8 mouse cellular contexts compared by ENCODE assay signal in the genomic region with DNA sequence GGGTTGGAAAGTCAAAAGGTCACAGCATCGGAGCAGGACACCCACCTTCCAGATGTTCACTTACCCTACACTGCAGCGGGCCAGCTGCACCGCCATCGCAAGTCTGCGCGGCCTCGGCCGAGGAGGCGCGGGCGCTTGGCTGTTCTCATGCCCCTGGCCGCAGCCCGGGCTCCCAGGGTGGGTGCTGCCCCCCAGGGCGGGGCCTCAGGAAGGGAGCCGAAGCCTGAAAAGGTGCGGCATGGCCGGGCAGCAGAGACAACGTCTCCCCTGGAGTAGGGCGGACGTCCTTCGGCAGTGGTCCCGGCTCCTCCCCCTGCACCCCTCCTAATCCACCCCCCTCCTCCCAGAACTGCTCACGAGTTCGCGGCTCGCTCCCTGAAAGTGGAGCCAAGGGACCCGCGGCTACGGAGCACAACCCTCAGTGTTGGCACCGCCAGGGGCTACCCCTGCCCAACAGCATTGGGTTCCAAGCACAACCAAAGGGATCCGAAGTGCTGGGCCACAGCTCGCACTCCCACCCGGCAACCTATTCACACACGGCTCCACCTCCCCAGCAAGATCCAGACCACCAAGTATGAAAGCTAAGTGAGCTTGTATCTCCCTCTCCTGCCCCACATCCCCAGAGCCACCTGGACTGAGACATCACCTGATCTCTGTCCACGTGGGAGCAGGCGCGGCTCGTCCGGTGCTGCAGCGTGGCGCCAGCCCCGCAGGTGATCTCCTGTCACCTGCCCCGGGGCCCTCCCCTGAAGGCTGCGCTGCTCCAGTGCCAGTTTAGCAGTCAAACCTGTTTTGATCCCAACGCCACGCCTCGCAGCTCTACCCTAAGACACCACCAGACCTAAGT.
DNase-seq lines count a peak whose midpoint lies in the region; ATAC-seq and TF ChIP-seq lines count a peak whose summit lies in the region.

No protein-coding gene starts in this region.

- peak overlapping the region; percentile 98 for H3K27ac ChIP-seq in ES-Bruce4 (ENCODE audit: insufficient read depth, low read length)
- no peak overlapping the region for H3K27ac ChIP-seq in heart, embryonic 15.5 days

- H3K4me1 ChIP-seq in ES-Bruce4 (ENCODE audit: control insufficient read depth, insufficient read depth, low read length), result peaks cover 3% of the 10 kb centered on the region
- peaks cover 14% of the 10 kb centered on the region for H3K4me1 ChIP-seq in heart, embryonic 15.5 days (replicated peaks)

- TF ChIP-seq CTCF in ES-Bruce4 (IDR thresholded peaks at IDR 0.05; ENCODE audit: low read depth, low read length), result no peak

- peak; percentile 34 for ATAC-seq in common myeloid progenitor, adult 5-6 weeks (replicated peaks; ENCODE audit: low read depth, poor library complexity, severe bottlenecking)
- 0 out of 2 replicates have a peak, but pooled peaks have one; percentile 31 for ATAC-seq in heart, embryonic 15.5 days (replicated peaks; ENCODE audit: insufficient number of reproducible peaks, insufficient read depth, low FRiP score, low read depth)

- WGBS in heart, embryonic 15.5 days, result under 1% methylated on average over 47 of the region's 47 CpGs

- peak overlapping the region; percentile 96 for H3K4me2 ChIP-seq in heart, embryonic 15.5 days

- peaks cover 16% of the 10 kb centered on the region for H3K9me3 ChIP-seq in ES-Bruce4 (replicated peaks; ENCODE audit: control insufficient read depth, insufficient read depth, low read length, poor library complexity, severe bottlenecking)
- no peaks in the 10 kb centered on the region for H3K9me3 ChIP-seq in heart, embryonic 15.5 days (replicated peaks)

- peak; percentile 8 for DNase-seq in 3134 (ENCODE audit: extremely low read depth, insufficient read length, low spot score)
- peak; percentile 56 for DNase-seq in kidney, postnatal 10 days
- peak; percentile 31 for DNase-seq in lung, postnatal 25 days (ENCODE audit: low spot score)
- peak; percentile 68 for DNase-seq in retina, postnatal 1 day
- no peak for DNase-seq in layer of hippocampus, adult 8-10 months (ENCODE audit: low spot score in 2 of 2)

- H3K4me3 ChIP-seq in ES-Bruce4 (ENCODE audit: low read depth, low read length), result peak overlapping the region; percentile 99
- peak overlapping the region; percentile 55 for H3K4me3 ChIP-seq in heart, embryonic 15.5 days

- peak; percentile 100 for TF ChIP-seq EP300 in ES-Bruce4 (IDR thresholded peaks at IDR 0.05; ENCODE audit: insufficient read depth, low read depth, low read length)

- no peak for TF ChIP-seq POLR2A in ES-Bruce4 (IDR thresholded peaks at IDR 0.05; ENCODE audit: insufficient read depth, low read length)

- H3K9ac ChIP-seq in ES-Bruce4 (ENCODE audit: low read depth, poor library complexity, severe bottlenecking), result peak overlapping the region; percentile 94
- peak overlapping the region; percentile 44 for H3K9ac ChIP-seq in heart, embryonic 15.5 days

- H3K27me3 ChIP-seq in ES-Bruce4 (ENCODE audit: control insufficient read depth, insufficient read depth, low read length, poor library complexity, severe bottlenecking), result no peaks in the 10 kb centered on the region
- 0 out of 2 replicates have a peak, but pooled peaks cover 6% of the 10 kb centered on the region for H3K27me3 ChIP-seq in heart, embryonic 15.5 days

- H3K36me3 ChIP-seq in ES-Bruce4 (ENCODE audit: control insufficient read depth, insufficient read depth, low read length, poor library complexity, severe bottlenecking), result peaks cover 21% of the 10 kb centered on the region
- no peaks in the 10 kb centered on the region for H3K36me3 ChIP-seq in heart, embryonic 15.5 days

Comparison
In these comparisons a context has a peak if more than half of its experiments do, and no peak if none do; other contexts are left out.
1. DNase-seq: peak in 3134 (single experiment), kidney, postnatal 10 days (single experiment), lung, postnatal 25 days (single experiment) and retina, postnatal 1 day (single experiment); none in layer of hippocampus, adult 8-10 months (0 of 2).